Mouse (Mus musculus) cerebellum, adult 9-10 months (tissue): ENCODE results near the gene Pik3c2a.
"Not testable (repeated sequence)": the region's sequence is repeated elsewhere in the genome, so short reads cannot be mapped to it uniquely, and the experiment has no call there.

Experiments used
- DNase-seq: peaks from one replicate; pipeline ENCODE4 v3.0.0; 2022

The Pik3c2a gene

DNA sequence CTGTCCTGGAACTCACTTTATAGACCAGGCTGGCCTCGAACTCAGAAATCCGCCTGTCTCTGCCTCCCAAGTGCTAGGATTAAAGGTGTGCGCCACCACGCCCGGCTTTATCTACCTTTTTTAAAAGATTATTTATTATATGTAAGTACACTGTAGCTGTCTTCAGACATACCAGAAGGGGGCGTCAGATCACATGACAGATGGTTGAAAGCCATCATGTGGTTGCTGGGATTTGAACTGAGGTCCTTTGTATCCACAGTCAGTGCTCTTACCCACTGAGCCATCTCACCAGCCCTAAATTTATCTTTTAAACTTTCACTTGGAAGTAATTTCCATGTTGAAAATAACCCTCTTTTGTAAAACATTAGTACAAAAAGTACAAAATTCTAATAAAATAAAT is 64.1 kb downstream of the Pik3c2a start:
- DNase-seq = not testable (repeated sequence)

DNA sequence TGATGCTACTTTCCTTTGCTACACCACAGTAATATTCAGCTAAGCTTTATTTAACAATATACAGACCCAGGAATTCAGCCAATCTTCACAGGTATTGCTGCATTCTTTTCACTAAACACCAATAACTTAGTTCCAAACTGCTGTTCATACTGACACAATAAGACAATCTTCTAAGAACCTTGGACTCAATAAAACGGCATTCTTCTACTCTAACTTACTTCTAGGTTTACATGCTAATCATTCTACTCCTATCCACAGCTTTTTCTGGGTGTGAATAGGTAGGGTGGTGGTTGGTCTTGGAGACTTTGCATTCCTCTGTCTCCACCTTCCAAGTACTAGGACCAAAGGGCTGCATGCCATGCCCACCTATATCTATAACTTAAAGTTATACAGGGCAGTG is 69.0 kb downstream of the Pik3c2a start:
- no peak for DNase-seq

DNA sequence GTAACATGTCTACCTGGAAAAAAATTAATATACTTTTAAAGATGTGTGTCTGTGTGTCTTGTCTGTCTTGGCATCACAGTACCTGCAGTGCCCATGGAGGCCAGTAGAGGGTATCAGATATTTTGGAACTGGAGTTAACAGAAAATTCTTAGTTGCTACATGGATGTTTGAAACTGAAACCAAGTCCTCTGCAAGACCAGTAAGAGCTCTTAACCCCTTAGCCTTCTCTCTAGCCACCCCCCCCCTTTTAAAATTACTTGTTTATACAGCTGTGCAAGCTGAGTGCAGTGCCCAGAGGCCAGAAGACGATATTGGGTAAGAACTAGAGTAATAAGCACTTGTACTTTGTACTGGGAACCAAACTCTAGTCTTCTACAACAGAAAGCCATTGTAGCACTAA is 107.0 kb downstream of the Pik3c2a start:
- DNase-seq = peak; percentile 61

DNA sequence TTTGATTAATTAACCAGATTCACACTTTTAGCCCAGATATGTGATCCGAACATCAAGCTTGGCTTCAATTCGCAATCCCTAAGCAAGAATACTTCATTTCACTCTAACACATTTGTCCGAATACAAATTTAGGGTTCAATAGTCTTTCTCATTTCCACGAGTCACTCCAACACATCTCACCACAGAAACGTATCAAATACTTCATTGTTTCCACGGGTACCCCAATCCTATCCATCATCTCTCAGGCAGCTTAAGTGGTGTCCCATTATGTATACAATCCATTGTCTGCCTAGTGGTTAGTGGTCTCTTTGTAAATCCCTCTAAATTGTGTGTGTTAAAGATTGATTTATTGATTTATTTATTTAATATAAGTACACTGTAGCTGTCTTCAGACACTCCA is 108.1 kb downstream of the Pik3c2a start:
- peak; percentile 35 for DNase-seq

DNA sequence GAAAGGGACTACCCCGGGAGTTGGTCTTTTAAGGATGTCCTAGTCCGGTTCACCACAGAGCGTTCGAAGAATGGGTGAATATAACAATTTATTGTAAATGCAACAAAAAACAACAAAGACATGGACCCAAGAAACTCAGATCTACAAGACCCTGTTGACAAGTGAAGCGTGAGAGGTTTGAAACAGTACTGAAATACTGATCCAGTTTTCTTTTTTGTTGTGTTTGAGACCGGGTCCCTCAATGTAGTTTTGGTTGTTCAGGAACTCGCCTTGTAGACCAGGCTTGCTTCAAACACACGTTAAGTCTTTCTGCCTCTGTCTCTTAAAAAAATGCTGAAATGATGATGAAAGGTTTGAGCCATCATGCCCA is 108.6 kb downstream of the Pik3c2a start:
- DNase-seq = peak; percentile 35

DNA sequence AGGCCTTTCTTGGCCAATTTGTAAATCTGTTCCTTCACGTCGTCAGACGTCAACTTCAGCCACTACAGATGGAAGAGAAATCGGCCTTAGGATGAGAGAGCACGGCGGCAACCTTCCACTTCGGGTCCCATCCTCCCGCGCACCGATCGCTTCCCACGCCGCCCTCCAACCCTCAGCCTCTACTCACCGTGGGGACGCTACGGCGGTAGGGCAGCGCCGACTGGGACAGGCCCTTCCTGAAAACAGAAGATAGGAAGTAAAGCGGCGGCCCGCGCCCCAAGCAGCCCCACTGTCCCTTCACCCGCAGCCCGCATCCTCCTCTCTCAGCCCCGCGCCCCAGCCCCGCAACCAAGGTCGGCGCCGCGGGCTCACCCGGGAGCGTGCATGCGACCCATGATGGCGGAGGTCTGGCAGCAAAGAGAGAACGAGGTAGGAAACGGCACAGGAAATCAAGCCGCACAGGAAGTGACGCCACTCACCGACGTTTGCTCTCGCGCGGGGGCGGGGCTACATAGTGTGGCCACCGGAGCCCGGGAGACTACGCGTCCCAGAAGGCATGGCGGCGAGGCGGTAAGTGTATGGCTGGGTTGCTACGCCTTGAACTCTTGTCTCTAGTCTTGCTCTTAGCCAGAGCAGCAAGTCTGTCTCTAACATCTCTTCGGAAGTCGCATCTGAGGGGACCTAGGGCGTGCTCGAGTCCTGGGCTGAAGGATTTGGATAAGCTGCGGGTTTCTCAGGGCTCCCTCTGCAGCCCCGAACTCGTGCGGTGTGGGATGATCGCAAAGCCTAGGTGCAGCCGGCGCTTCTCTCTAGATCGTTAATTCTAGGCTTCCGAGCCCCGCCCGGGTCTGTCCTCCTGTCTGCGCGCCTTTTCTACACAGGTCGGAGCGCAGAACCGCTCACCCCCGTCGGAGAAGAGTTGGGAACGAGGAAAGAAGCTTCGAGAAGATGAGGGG is 109.3 kb downstream of the Pik3c2a start, which contains the start of gene Rps13:
Gene Rps13 (minus strand): TSS at position 483 of the 956 bp plus-strand sequence.
- peak; percentile 97 for DNase-seq

DNA sequence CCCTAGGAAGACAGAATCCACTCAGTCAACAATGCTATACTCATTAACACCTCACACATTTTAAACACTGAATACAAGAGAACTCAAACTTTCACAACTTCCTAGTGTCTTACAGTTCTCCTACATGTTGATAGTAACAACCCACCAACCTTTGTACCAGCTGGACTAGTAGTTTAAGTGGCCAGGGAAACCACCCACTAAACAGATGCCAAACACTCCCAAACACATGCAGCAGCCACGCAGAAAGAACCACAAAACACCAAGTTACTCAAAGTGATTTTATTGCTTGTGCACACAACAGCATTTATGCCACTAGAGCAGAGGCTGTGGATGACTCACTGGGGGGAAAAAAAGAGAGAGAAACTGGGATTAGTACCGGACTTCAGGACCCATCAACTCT is 112.0 kb downstream of the Pik3c2a start:
- DNase-seq = no peak

DNA sequence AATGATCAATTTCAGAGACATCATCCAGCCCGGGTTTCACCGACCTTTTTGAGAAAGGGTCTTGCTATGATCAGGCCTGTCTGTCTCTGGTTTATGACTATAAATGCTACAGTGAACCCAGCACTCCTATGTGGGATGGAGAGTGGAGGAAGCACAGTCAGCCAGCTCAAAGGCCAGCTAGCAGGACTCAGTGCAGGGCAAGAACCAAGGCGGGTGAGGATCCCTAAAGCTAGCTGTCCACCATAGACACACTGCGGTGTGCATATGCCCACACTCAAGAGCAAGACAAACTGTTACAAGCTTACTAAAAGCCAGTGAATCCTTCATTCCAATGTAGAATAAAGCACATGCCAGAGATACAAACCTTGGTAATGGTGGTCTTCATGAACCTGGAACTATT is 113.4 kb downstream of the Pik3c2a start:
- DNase-seq = no peak

DNA sequence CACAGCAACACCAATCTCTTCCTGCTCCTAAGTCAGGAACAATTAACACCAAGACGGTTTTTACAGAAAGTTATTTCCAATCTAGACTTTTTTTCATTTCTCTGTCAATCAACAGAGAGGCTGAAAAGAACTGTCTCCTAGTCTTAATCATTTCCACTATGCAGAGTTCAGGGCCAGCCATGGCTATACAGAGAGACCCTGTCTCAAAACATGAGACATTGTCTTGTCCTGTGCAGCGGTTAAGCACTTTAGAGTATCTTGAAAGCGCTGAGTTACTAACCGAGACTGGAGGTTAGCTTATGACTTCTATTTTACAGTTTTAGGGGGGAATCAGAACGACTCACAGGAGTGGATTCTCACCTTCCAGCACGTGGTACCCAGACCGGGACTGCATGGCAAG is 114.5 kb downstream of the Pik3c2a start:
- DNase-seq = no peak

DNA sequence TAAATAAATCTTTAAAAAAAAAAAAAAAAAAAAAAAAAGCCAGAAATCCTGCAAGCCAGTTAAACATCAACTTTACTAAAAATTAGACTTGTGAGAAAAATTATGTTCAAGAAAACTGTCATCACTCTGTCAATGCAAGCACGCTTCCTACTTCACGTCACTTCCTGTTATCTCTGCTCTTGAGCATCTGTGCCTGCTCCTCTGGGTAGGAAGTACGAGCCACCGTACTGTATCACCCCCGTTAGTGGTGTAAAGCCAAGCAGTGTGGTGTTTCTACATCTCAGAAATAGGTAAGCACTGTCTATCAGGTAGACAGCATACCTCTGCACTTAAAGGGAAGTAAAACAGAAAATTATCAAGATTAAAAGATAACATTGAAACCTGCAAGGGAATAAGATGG is 115.3 kb downstream of the Pik3c2a start:
- DNase-seq = no peak

DNA sequence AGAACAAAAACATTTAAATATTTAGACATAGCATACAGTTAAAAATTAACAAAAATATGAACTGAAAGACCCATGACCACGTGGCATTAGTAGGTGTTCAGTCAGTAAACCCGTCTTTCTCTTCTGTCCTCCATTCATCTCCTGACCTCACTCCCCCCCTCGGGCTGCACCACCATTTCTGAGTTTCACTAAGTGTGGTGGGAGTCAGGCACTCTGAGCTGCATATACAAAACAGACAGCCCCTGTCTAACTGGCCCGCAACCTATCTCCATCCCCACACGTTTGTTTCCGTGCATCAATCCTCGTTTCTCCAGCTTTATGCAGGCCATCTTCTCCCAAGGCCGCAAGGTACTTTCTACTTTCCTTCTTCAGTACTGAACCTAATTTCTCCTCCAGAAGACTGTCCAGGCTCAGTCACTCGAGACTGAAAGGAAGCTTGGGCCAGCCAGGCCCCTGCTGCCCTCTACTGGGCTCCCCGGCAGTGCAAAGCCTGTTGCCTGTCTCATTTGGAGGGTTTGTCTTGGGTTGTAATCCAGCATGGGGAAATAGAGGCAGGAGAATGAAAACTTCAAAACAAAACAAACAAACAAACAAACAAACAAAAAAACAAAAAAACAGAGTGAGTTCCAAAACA is 119.8 kb downstream of the Pik3c2a start:
- DNase-seq = peak; percentile 43

DNA sequence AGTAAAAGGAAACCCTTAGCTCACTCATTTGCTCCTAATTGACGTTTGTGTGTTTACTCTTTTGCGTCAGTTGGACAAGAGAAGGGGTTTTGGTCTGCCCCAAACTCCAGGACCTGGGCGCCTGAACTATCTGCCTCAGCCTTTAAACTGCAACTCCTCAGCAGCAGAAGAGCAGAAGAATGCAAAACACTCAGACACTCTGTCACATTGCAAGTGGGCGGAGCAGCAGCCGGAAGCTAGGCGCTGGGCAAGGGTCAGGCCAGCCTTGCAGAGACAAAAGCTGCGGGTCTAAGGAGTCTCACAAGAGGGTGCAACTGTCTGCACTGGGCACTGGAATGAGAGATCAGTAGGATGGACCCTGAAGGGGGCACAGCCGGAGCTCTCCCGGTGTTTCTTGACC is 133.8 kb downstream of the Pik3c2a start:
- no peak for DNase-seq

DNA sequence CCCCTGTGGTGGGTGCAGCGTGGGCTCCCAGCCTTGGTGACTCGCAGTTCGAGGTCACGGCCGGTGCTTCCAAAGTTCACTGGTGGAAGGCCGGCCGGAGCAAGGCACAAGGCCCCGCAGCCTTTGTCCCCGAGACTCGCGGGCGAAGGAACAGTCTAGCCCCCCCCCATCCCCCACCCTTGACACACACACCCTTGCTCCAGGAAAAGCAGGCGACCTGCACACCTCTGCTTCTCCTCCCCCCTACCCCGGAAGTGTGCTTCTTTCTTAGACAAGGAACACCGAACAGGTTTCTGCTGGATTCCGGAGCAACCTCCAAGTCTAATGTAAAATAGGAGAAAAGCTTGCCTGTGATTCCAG is 134.6 kb downstream of the Pik3c2a start:
- no peak for DNase-seq

DNA sequence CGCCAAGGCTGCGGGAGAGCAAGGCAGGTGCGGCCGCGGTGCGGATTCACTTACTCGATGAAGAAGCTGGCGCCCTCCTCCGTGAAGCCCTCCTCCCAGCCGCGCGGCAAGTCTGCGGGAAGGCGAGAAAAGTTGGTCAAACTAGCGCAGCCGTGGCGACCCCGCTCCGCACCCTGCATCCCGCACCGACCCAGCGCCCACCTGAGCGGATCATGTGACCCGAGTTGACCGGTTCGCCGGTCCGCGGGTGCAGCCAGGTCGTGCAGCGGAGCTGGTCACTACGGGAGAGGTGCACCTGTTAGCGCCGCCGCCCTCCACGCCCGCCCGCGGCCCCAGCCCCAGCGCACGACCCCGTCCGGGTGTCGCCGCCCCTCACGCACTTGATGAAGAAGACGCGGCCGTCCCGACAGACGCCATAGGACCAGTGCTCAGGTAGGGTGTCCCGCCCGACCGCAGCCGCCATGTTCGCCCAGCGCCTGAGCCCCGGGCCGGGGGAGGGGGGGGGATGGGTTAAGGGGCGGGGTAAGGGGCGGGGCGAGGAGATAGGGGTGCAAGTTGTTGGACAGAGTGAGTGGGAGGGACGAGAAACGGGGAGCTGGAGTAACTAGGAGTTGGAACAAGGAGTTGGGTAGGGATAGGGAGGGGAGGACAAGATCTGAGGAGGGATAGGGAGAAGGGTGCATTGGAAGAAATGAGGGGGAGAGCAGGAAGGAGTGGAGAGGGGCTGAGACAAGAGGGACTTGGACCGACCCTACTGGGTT is 135.2 kb downstream of the Pik3c2a start, which contains the start of gene Plekha7:
Gene Plekha7 (minus strand): TSS at position 506 of the 761 bp plus-strand sequence.
- DNase-seq = peak; percentile 24

DNA sequence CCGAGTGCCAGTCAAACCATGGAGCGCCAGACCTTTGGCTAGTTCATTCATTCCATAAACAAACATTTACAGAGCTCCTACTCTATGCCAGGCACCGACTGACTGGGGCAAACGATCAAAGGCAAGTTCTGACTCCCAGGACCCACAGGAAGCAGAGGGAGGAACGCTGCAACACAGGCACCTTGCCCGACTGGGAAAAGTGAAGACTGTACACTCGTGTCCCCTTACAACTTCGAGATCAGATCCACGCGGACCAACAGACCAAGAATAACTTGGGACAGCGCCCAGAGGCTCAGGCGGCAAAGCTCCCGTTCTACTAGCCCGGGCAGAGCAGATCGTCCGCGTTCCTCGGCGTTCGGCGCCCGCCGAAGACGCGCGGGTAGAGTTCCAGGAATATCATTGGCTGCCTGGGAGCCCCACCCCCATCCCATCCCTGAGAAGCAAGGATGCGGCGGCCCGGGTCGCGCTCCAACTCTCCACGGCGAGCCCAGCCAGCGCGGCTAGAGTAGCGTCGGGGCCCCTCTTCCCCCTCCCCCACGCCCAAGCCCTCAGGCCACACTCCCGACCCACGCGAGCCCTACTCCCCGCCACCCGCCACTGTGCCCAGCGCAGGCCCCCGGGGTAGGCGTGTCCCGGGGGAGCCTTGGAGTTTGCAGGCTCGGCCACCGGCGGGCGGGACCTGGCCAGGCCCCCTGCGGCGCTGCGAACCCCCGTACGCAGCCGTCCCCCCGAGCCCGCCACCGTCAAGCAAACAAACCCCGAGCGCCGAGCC is 136.0 kb downstream of the Pik3c2a start:
- peak; percentile 45 for DNase-seq

DNA sequence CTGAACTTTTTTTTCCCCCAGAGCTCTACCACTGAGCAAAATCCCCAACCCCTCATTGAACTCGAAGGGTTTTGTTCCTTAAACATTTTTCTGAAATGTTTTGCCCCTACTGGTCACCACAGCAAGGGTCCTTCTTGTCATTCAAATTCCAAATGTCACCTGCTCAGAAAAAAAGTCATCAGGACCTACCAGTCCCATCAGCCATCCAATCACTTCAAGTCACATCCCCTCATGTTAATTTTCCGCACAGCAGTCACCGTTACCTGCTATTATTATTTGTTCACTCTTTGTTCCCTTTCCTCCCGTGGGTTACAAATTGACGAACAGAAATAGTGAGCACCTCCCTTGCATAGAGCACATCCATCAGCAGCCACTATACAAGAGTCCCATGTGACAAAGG is 136.6 kb downstream of the Pik3c2a start:
- no peak for DNase-seq

DNA sequence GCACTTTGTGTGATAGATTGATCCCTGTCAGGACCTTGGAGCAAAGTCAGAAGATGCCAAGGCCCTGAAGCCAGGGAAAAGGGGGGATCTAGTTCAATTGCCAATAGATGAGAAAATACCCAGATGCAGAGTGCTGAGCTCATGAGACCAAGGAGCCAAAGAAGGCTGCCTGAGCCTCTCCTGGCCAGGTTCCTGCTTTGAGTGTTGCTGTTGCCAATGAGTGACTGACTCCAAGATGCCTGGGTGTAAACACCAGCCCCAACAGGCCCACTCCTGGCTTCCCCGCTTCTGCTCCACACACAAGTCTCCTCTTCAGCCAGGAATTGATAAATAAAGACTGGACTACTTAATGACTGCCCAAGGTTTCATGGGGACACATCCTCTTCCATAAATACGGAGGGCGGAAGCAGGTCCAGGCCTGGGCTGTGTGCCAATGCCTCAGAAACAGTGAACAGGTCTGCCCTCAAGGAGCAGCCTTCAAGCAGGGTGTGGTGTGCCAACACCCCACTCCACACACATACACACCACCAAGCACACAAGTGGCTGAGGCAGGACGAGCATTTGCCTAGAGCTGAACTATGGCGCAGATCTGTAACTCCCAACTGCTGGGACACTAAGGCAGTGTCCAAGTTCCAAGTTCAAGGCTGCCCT is 141.5 kb downstream of the Pik3c2a start:
- no peak for DNase-seq

DNA sequence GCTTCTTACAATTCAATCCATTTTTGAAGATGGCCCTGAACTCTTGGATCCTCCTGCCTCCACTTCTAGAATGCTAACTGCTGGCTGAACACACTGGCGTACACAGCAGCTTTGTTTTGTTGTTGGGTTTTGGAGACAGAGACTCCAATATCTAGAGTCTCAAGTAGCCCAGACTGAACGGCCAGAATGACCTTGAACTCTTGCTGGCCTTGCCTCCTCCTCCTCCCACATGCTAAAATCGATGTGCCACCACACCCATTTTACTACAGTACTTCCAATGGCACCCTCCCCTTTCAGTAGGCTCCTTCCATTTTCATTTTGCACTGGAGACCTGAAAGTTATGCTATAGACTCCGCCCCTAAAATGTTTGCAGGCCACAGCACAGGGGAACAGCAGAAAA is 142.1 kb downstream of the Pik3c2a start:
- no peak for DNase-seq

DNA sequence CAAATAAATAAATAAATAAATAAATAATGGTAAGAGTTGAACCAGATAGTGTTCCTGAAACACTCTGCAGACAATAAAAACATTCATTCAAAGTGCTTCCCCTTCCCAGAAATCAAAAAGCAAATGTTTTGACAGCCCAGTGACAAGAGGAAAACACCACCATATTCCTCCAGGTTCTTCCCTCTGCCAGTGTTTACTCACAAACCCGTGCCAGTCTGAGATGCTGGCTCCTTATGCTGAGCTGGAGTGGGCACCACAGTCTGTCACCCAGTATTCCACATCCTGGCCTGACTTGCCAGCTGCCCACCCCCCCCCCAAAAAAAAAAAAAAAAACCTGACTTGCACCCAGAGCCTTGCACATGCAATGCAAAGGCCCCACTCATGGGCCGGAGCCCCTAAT is 144.4 kb downstream of the Pik3c2a start:
- no peak for DNase-seq

DNA sequence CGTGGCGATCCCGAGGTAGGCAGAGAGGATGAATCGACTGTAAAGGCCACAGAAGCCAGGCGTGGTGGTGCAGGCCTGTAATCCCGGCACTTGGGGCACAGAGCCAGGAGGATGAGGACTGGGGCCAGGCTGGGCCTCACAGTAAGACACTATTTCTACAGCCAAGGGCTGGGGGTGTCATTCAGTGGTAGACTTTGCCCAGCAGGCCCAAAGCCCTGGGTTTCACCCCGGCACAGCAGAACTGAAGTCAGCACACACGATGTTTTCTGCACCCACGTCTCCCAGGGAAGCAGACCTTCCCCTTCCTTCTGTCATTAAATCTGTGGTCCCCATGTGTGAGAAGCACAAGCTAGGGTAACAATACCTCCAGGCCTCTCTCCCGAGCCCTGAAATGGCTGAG is 144.9 kb downstream of the Pik3c2a start:
- no peak for DNase-seq

DNA sequence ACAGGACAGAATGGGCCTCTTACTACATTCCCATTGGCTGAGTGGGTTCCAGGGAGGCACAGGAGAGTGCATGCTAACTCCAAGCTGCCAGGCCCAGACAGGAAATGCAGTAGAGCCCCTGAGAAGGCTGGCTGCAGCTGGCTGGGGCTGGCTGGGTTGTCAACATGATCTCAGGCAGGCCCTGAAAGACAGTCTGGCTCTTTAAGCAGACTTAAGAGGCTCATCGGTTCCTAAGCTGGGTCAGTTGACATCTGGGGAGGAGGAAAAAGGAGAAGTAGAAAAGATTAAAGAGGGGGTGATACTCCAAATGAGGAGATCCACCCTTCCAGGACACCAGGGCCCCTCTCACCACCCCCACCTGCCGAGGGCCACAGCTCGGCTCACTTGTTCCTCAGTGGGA is 148.3 kb downstream of the Pik3c2a start:
- DNase-seq = no peak

DNA sequence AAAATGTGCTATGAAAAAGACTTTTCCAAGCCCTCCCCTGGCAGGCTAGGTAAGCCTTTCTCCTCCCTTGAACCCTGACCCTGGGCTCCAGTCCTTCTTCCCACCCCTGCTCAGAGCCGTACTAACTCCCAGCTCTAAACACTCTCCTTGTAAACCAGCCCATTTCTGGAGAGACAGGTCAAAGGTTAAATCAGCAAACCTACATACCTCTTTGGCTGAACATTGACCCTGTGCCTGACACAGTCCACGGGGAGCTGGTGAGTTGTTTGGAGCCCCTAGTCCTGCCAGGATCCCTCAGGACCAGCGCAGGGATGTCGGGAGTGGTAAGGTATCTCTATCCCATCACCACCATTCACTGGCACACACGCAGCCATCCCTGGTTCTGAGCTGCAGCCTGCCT is 150.9 kb downstream of the Pik3c2a start:
- no peak for DNase-seq
